Comparison of ENCODE assay signal across 15 mouse cellular contexts in genomic region chr11:76339141-76339540, GRCm38 (mm10). TPM values are rescaled to one million over a fixed set of nuclear protein-coding genes. Genes with fewer than 3 reads are reported as not detected.
DNase-seq lines count a peak whose midpoint lies in the region; ATAC-seq lines count a peak whose summit lies in the region.
"Had no signal": no experiment of that assay in that cellular context is flagged by ENCODE, and none has a peak within 500 bp of the region (broad histone marks: within the 10 kb centered on the region; RNA-seq: fewer than 3 reads in every experiment).

No protein-coding gene starts in this region.

- 76% methylated on average over 11 of the region's 11 CpGs for WGBS in limb, embryonic 13.5 days
- WGBS in limb, embryonic 10.5 days, result 91% methylated on average over 11 of the region's 11 CpGs
- 53% methylated on average over 11 of the region's 11 CpGs for WGBS in stomach, embryonic 15.5 days

- DNase-seq in cerebellum, adult 11 months, result peak; percentile 46
- DNase-seq in limb, embryonic 10.5 days (ENCODE audit: low spot score), result no peak
- peak; percentile 61 to 75 for DNase-seq in cerebellum, postnatal 14 days
- no peak for DNase-seq in right cerebral cortex, postnatal 10 days (ENCODE audit: low spot score in 2 of 2)
- DNase-seq: heart, postnatal 14 days; kidney, postnatal 14 days; liver, postnatal 0 days; right cerebral cortex, postnatal 14 days had no signal

- H3K4me3 ChIP-seq in limb, embryonic 13.5 days, result no peak overlapping the region
- H3K4me3 ChIP-seq in limb, embryonic 10.5 days, result no peak overlapping the region
- H3K4me3 ChIP-seq in stomach, embryonic 15.5 days (replicated peaks), result no peak overlapping the region
- H3K4me3 ChIP-seq: forebrain, embryonic 15.5 days; midbrain, embryonic 10.5 days had no signal

- H3K27ac ChIP-seq in limb, embryonic 13.5 days, result peak overlapping the region; percentile 48; the same call in 1 of the 2 replicates
- no peak overlapping the region for H3K27ac ChIP-seq in limb, embryonic 10.5 days
- H3K27ac ChIP-seq in stomach, embryonic 15.5 days, result peak overlapping the region; percentile 78
- H3K27ac ChIP-seq: forebrain, embryonic 15.5 days; midbrain, embryonic 10.5 days had no signal

- H3K4me1 ChIP-seq in limb, embryonic 13.5 days, result peaks cover 72% of the 10 kb centered on the region
- peaks cover 63% of the 10 kb centered on the region for H3K4me1 ChIP-seq in limb, embryonic 10.5 days
- peaks cover 36% of the 10 kb centered on the region; the same call in 1 of the 2 replicates for H3K4me1 ChIP-seq in stomach, embryonic 15.5 days

- no peak overlapping the region for H3K9ac ChIP-seq in limb, embryonic 13.5 days
- no peak overlapping the region for H3K9ac ChIP-seq in stomach, embryonic 15.5 days
- H3K9ac ChIP-seq: forebrain, embryonic 15.5 days; liver, postnatal 0 days had no signal

- no peaks in the 10 kb centered on the region for H3K27me3 ChIP-seq in limb, embryonic 13.5 days
- H3K27me3 ChIP-seq in limb, embryonic 10.5 days (ENCODE audit: low read depth, poor library complexity, severe bottlenecking), result no peaks in the 10 kb centered on the region
- no peaks in the 10 kb centered on the region for H3K27me3 ChIP-seq in stomach, embryonic 15.5 days (replicated peaks)
- H3K27me3 ChIP-seq: CH12.LX; forebrain, embryonic 15.5 days had no signal

- H3K9me3 ChIP-seq in limb, embryonic 13.5 days, result no peaks in the 10 kb centered on the region
- no peaks in the 10 kb centered on the region for H3K9me3 ChIP-seq in limb, embryonic 10.5 days (replicated peaks)
- no peaks in the 10 kb centered on the region for H3K9me3 ChIP-seq in stomach, embryonic 15.5 days
- H3K9me3 ChIP-seq: forebrain, embryonic 15.5 days; midbrain, embryonic 10.5 days had no signal

- no peak overlapping the region for H3K4me2 ChIP-seq in limb, embryonic 13.5 days (replicated peaks)
- no peak overlapping the region for H3K4me2 ChIP-seq in stomach, embryonic 15.5 days
- H3K4me2 ChIP-seq: forebrain, embryonic 15.5 days had no signal

- no peaks in the 10 kb centered on the region for H3K36me3 ChIP-seq in limb, embryonic 13.5 days
- peaks cover 8% of the 10 kb centered on the region; the same call in 1 of the 2 replicates for H3K36me3 ChIP-seq in limb, embryonic 10.5 days
- no peaks in the 10 kb centered on the region for H3K36me3 ChIP-seq in stomach, embryonic 15.5 days
- H3K36me3 ChIP-seq: forebrain, embryonic 15.5 days; midbrain, embryonic 10.5 days had no signal

- no peak; the same call in 1 of the 2 replicates for ATAC-seq in cerebellum, adult (ENCODE audit: insufficient number of reproducible peaks, low FRiP score, low TSS enrichment)
- no peak for ATAC-seq in limb, embryonic 13.5 days (ENCODE audit: low FRiP score, low read depth)
- no peak for ATAC-seq in stomach, embryonic 15.5 days (ENCODE audit: insufficient read depth, low FRiP score, low read depth)
- ATAC-seq in activated CD4-positive, CD25-positive, alpha-beta regulatory T cell, adult 4 months, result no peak
- ATAC-seq: forebrain, embryonic 15.5 days; liver, postnatal 0 days had no signal

RNA-seq across cellular contexts. Expression of gene Nxn, which starts 59.8 kb away (rescaled TPM):
- polyA plus RNA-seq in limb, embryonic 13.5 days (2015; fragmentation: Nextera tagmentation; extraction: Ambion mirVana), result 55.4 and 57.6 TPM in 2 replicates
- 53.3 and 55.7 TPM in 2 replicates for polyA plus RNA-seq in limb, embryonic 10.5 days (2016; fragmentation: Nextera tagmentation; extraction: Ambion mirVana)
- polyA plus RNA-seq in stomach, embryonic 15.5 days (2015; fragmentation: Nextera tagmentation; extraction: Ambion mirVana), result 35.1 and 37.9 TPM in 2 replicates
- polyA plus RNA-seq in activated CD4-positive, CD25-positive, alpha-beta regulatory T cell, adult 4 months (2017; shearing (Covaris generic)), result 1 to 10 TPM in 1 of 2 experiments, under 1 TPM in 1; 0.71 to 1.8 TPM

Comparison
In these comparisons a context has a peak if more than half of its experiments do, and no peak if none do; other contexts are left out.
1. DNase-seq: peak in cerebellum, adult 11 months (single experiment) and cerebellum, postnatal 14 days (2 of 2); none in limb, embryonic 10.5 days (single experiment) and right cerebral cortex, postnatal 10 days (0 of 2).
2. RNA of gene Nxn, which starts 59.8 kb away (polyA plus RNA-seq): 55.4 to 57.6 TPM in limb, embryonic 13.5 days, 53.3 to 55.7 TPM in limb, embryonic 10.5 days and 35.1 to 37.9 TPM in stomach, embryonic 15.5 days; 0.71 to 1.8 TPM in activated CD4-positive, CD25-positive, alpha-beta regulatory T cell, adult 4 months; every median in the first group is over 10 times any median in the second.